Mouse (Mus musculus) embryonic facial prominence, embryonic 14.5 days (tissue): ENCODE results near the gene Ahsg. TPM values are rescaled to one million over a fixed set of nuclear protein-coding genes. Genes with fewer than 3 reads are reported as not detected.
A peak's percentile ranks its signal among the peaks of the same experiment; 100 is the strongest.
"Not testable (repeated sequence)": the region's sequence is repeated elsewhere in the genome, so short reads cannot be mapped to it uniquely, and the experiment has no call there.

ENCODE experiments used
- ATAC-seq: fragments of 200-750 bp; cut with Nextera tagmentation; 2 replicates; pipeline ENCODE4 v1.8.0; 2017; ENCODE audit warnings: low read depth, moderate number of reproducible peaks, moderate TSS enrichment
- DNase-seq: peaks from one replicate; pipeline ENCODE4 v3.0.0-alpha.2; 2015; ENCODE audit warnings: low spot score
- H3K27ac ChIP-seq: fragments of 300-500 bp; sonication (generic); replicated peaks from 2 replicates; pipeline ENCODE4 v1.5.1; 2014; ENCODE audit warnings: low read depth, mild to moderate bottlenecking, low read length, moderate library complexity
- H3K27me3 ChIP-seq: fragments of 300-500 bp; sonication (generic); replicated peaks from 2 replicates; pipeline ENCODE4 v1.6.1; 2014; ENCODE audit warnings: low read length; ENCODE audit not compliant: control insufficient read depth, insufficient read depth
- H3K36me3 ChIP-seq: fragments of 300-500 bp; sonication (generic); 2 replicates; pipeline ENCODE4 v1.6.1; 2014; ENCODE audit warnings: low read length, mixed read lengths; ENCODE audit not compliant: control insufficient read depth, insufficient read depth
- H3K4me1 ChIP-seq: fragments of 300-500 bp; sonication (generic); 2 replicates; pipeline ENCODE4 v1.6.1; 2014; ENCODE audit warnings: antibody characterized with exemption, low read length; ENCODE audit not compliant: control insufficient read depth, insufficient read depth
- H3K4me2 ChIP-seq: fragments of 300-500 bp; sonication (generic); 2 replicates; pipeline ENCODE4 v1.6.1; 2014; ENCODE audit warnings: low read depth, mild to moderate bottlenecking, low read length, moderate library complexity, mixed read lengths
- H3K4me3 ChIP-seq: fragments of 300-500 bp; sonication (generic); 2 replicates; pipeline ENCODE4 v1.5.1; 2014; ENCODE audit warnings: low read depth, mild to moderate bottlenecking, low read length
- H3K9ac ChIP-seq: fragments of 300-500 bp; sonication (generic); 2 replicates; pipeline ENCODE4 v1.6.1; 2014; ENCODE audit warnings: low read depth, mild to moderate bottlenecking, low read length, moderate library complexity, mixed read lengths
- H3K9me3 ChIP-seq: fragments of 300-500 bp; sonication (generic); 2 replicates; pipeline ENCODE4 v1.6.1; 2016; ENCODE audit warnings: low read length; ENCODE audit not compliant: control insufficient read depth
- WGBS: fragments of 180-500 bp; shearing (Covaris S2); extraction: QIAGEN DNeasy Blood & Tissue Kit; methylation state at CpG from one replicate; pipeline ENCODE4 v1.1.7; 2014; 5-methylcytosine and 5-hydroxymethylcytosine counted together
- polyA plus RNA-seq: library from polyadenylated mRNA; unstranded; fragments of >200 nt; fragmentation: Nextera tagmentation; extraction: Ambion mirVana; gene quantifications from 2 replicates; pipeline ENCODE4 v1.2.1, GENCODE M21; 2014

Gene Ahsg
- polyA plus RNA-seq, 1 experiment from 2014 or later = not detected

DNA sequence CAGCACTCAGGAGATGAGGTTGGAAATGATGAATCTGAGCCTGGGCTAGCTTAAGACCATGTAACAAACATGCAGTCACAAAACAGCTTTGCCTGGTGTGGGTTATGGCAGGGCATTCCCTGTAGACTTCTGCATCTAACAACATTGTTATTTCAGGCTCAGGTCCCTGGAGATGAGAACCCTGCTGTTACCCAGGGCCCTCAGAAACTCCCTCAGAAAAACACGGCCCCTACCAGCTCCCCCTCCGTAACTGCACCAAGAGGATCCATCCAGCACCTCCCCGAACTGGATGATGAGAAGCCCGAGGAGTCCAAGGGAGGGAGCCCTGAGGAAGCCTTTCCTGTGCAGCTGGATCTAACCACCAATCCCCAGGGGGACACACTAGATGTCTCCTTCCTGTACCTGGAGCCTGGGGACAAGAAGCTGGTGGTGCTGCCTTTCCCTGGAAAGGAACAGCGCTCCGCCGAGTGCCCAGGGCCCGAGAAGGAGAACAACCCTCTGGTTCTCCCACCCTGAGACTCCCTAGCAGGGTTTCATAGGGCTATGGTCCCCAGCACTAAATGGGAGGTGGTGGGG, 48.1 kb downstream of the Ahsg start:
- no peaks in the 10 kb centered on the region for H3K4me1 ChIP-seq
- no peaks in the 10 kb centered on the region for H3K36me3 ChIP-seq
- H3K27me3 ChIP-seq = no peaks in the 10 kb centered on the region
- peak; percentile 31 for DNase-seq
- 0 out of 2 replicates have a peak, but pooled peaks cover 5% of the 10 kb centered on the region for H3K9me3 ChIP-seq
- no peak overlapping the region for H3K27ac ChIP-seq
- ATAC-seq = peak; percentile 86
- H3K9ac ChIP-seq = no peak overlapping the region
- WGBS = 74% methylated on average over 8 of the region's 8 CpGs
- H3K4me3 ChIP-seq = no peak overlapping the region
- no peak overlapping the region for H3K4me2 ChIP-seq

DNA sequence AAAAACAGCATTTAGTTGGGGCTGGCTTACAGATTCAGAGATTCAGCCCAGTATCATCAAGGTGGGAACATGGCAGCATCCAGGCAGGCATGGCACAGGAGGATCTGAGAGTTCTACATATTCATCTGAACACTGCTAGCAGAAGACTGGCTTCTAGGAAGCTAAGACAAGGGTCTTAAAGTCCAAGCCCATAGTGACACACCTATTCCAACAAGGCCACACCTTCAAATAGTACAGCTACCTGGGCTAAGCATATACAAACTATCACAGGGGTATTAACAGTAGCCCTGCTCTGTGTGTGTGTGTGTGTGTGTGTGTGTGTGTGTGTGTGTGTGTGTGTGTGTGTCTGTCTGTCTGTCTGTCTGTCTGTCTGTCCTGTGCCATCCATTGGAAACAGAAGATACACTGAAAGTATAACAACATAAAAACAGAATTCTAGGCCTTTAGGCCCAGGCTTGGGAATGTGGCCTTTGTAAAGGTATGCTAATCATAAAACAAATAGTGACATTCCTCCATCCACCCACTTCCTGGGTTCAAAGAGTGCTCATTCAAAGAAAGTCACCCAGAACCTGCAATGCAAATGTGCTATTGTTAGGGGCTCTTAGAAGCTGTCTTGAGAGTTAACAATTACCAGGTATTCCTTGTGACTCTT, 50.9 kb downstream of the Ahsg start:
- H3K9me3 ChIP-seq, H3K36me3 ChIP-seq, ATAC-seq, H3K4me1 ChIP-seq, DNase-seq, H3K4me2 ChIP-seq, H3K27me3 ChIP-seq, H3K27ac ChIP-seq, H3K4me3 ChIP-seq, H3K9ac ChIP-seq: not testable (repeated sequence)

DNA sequence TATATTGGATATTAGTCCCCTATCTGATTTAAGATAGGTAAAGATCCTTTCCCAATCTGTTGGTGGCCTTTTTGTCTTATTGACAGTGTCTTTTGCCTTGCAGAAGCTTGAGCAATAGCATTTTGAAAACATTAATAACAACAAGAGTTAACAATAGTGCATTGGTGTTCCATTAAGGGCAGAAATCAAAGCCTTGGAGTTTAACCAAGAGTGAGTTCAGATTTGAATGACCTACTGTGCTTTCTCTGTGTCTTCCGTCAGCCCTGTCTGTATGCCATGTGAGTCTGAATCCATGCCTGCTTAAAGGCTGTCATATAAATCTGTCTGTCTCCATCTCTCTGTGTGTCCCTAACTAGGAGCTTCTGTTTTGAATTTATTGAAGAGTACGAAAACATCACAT, 56.3 kb downstream of the Ahsg start:
- no peaks in the 10 kb centered on the region for H3K9me3 ChIP-seq
- ATAC-seq = no peak
- H3K4me1 ChIP-seq = no peaks in the 10 kb centered on the region
- 76% methylated on average over 2 of the region's 2 CpGs for WGBS
- no peak overlapping the region for H3K4me2 ChIP-seq
- H3K27ac ChIP-seq = no peak overlapping the region
- DNase-seq = no peak
- no peak overlapping the region for H3K9ac ChIP-seq
- H3K36me3 ChIP-seq = no peaks in the 10 kb centered on the region
- H3K4me3 ChIP-seq = no peak overlapping the region
- no peaks in the 10 kb centered on the region for H3K27me3 ChIP-seq

Other genes starting within 250 kb of the Ahsg start
- 0.51 and 1.4 TPM in 2 replicates for gene Dgkg, start 234.1 kb upstream of the Ahsg start, polyA plus RNA-seq
- gene Crygs, start 79.7 kb upstream of the Ahsg start, polyA plus RNA-seq = not detected in 2 replicates
- 26.8 and 28.0 TPM in 2 replicates for gene Tbccd1, start 33.6 kb upstream of the Ahsg start, polyA plus RNA-seq
- 100 and 108 TPM in 2 replicates for gene Dnajb11, start 33.4 kb upstream of the Ahsg start, polyA plus RNA-seq
- 0.89 and 1.8 TPM in 2 replicates for gene Fetub, start 27.1 kb downstream of the Ahsg start, polyA plus RNA-seq
- not detected in 2 replicates for gene Hrg, start 59.8 kb downstream of the Ahsg start, polyA plus RNA-seq
- gene Kng2, start 138.2 kb downstream of the Ahsg start, polyA plus RNA-seq = 0.50 TPM in 1 of 2 replicates, not detected in the other
- 0.17 TPM in 1 of 2 replicates, not detected in the other for gene Kng1, start 166.6 kb downstream of the Ahsg start, polyA plus RNA-seq
- gene Eif4a2, start 216.2 kb downstream of the Ahsg start, polyA plus RNA-seq = 249 and 268 TPM in 2 replicates
- gene Rfc4, start 236.5 kb downstream of the Ahsg start, polyA plus RNA-seq = 89.8 and 97.4 TPM in 2 replicates